Mouse (Mus musculus) layer of hippocampus, postnatal 25 days (tissue): ENCODE measurements around the gene Gm21833. TPM values are rescaled to one million over a fixed set of nuclear protein-coding genes. Genes with fewer than 3 reads are reported as not detected.
"Not testable (repeated sequence)": the region's sequence is repeated elsewhere in the genome, so short reads cannot be mapped to it uniquely, and the experiment has no call there.

ENCODE experiments used
- DNase-seq, 2 experiments: peaks; one replicate each; pipeline ENCODE4 v3.0.0; 2022; ENCODE audit warnings: mixed read lengths in 2 of 2, low spot score in 1 of 2; ENCODE audit errors: extremely low spot score in 1 of 2
- total RNA-seq, 2 experiments: library from RNA; stranded (reverse); gene quantifications; 2 replicates each; pipeline ENCODE4 v1.2.3; 2021

Gene Gm21833
- total RNA-seq, result not detected

GRCm38 (mm10) chr16:82828082-82828481 is at the start of gene Gm21833:
Gm21833 (plus strand) TSS chr16:82828382.
- DNase-seq, result not testable (repeated sequence)

GRCm38 (mm10) chr16:82789521-82789920 is 38.7 kb upstream of the Gm21833 start:
- no peak for DNase-seq

GRCm38 (mm10) chr16:82796489-82796888 is 31.7 kb upstream of the Gm21833 start:
- DNase-seq, result no peak

DNA sequence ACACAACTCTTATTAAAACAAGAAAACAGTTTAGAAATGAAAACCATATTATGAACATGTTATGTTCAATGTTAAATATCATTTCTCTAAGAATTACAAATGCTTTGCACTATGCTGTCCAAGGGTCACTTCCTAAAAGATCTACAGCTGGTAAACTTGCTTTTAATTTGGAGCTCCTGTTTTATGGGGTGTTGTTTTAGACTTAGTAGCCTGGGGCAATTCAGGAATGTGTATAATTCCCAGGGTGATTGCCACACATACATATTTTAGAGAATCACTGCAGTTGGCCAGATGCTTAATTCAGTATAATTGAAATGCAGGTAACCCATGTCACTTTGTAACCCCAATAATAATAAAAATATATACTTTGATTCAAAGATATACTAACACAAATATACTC is 12.9 kb upstream of the Gm21833 start:
- no peak for DNase-seq

DNA sequence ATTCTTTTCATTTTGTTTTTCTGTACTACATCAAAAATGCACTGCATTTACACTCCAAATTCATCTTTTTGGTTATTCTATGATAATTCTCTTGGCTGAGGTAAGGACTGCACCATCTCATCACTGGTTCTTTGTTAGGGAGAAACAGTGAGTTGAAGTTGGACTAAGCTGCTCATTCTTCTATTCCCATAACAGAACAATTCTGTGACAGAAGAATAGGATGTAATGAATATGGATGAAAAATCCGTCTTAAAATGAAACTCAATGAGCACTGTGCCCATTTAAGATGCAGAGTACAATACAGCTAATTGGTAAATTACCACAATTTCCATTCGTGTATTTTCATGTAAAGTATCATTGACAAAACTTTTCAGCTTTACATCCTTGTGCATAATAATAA is 11.6 kb upstream of the Gm21833 start:
- no peak for DNase-seq

DNA sequence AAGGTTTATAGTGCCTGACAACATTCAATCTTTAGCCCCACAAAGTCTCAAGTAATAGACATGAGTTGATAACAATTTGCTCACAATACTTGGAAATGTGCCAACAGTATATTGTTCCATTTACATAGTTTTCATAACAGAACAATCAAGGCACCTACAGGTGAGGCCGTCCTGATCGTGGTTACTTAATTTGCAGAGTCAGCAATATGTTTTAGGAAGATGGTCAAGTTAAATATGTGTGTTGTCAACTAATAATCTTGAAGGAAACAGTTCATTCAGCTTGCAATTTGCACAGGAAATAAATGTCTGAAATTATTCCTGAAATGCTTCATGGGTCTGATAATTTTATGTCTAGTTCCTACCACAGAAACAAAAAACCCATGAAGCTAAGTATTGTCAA is 27.6 kb downstream of the Gm21833 start:
- no peak for DNase-seq

- no peak for DNase-seq
Observed at GRCm38 (mm10) chr16:82864590-82864989, 36.4 kb downstream of the Gm21833 start.
